Mouse (Mus musculus) cerebellum, postnatal 14 days (tissue): Measurements from ENCODE around the gene Klhdc10.

Source experiments
- DNase-seq, 2 experiments: peaks; one replicate each; pipeline ENCODE4 v3.0.0; 2021; ENCODE audit warnings: mixed read lengths in 2 of 2

The Klhdc10 gene

DNA sequence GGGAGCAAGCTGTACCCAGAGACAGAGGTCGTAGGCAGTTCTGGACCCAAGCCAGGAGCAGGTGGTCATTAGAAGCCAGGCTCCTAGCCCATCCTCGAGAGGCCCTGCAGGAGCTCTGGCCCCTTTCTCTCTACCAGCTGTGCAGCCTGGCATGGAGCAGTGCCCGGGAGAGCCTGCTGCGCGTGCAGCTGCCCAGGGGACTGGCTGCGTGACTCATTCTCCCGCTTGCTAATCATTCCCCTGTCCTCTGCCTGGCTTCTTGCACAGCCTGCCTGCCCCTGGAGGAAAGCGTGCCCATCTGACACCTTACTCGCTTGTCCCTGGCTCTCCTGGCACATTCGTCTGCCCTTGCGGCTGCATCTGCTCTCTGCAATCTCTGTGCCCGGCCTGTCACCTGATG, 67.7 kb downstream of the Klhdc10 start:
- DNase-seq = peak; percentile 90 to 93

DNA sequence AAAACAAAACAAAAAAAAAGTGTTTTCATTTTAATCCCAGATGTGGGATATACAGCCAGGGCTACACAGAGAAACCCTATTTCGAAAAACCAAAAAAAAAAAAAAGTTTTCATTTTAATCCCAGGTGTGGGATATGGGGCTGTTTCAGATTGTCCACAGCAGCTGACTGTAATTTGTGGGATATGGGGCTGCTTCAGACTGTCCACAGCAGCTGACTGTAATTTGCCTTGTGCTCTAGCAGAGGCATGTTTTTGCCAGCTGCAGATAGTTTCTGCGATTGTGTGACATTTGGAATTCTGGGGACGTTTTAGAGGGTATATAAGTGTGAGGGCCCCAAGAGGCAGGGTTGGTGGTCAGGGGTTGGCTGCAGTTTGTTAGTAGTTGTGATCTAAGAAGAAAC, 70.0 kb downstream of the Klhdc10 start:
- no peak for DNase-seq

DNA sequence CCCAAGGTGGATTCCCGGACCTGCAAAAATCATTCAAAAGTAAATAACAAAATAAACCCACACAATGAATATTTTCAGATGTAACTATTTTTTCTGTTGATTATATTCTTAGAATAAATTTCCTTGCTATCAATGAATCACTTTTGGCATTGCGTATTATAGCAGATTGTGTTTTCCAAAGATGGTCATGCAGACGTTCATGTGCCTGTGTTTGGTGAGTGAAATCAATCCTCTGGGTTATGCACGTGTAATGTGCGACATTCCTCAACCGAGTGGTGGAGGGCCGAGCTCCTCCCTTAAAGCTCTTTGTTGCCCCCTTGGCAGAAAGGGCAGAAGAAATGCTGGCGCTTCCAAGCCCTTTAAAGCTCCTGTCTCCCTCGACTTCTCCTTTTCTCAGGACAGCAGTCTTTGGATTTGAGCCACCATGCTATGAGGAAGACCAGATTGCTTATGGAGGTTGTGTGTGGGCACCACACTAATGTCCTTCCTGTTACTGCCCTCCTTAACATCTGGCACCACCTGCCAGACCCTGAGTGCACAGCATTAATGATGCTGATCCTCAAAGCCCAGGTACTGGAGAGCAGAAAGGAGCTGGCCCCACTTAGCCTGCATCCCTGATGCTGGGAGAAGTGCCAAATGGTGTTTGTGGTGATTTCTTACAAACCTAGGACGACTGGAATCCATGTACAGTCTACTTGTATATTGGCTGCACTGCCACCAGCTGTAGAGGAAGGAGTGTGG, 74.5 kb downstream of the Klhdc10 start:
- DNase-seq = peak; percentile 31 to 32

GRCm38 (mm10) chr6:30477210-30477714, 75.6 kb downstream of the Klhdc10 start:
- peak; percentile 75 to 78 for DNase-seq

DNA sequence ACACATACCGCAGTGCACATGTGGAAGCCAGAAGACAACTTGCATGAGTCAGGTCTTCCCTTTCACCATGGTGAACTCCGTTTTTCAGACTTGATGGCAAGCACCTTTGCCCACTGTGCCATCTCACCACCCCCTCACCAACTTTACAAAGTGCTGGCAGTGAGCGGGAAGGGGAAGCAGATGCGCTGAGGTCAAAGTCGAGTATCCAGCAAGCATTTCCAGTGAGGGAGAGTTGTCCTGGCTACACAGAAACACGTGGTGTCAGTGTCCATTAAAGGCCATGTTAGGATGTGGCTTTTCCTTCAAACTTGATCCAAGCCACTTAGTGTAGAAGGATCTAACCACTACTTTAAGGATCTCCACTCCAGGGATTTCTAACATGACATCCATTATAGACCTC, 76.1 kb downstream of the Klhdc10 start:
- peak in 1 of 2 experiments; percentile 15 for DNase-seq

DNA sequence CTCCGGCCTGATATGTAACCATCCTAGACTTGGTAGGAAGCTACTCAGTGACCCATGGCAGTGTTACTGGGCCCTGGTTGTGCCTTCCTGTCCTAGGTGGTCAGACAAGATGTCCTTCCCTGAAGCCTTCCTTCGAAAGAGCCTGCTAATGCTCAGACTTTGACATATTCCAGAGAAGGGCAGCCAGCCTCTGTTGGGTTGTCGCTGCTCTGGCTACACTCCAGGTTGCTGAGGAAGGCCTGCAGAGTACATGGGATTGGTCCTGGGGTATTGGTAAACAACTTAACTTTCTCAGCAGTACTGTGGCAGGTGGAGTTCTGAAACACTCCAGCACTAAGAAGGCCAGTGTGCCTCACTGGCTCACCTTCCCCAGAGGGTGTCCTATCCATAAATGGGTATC, 77.8 kb downstream of the Klhdc10 start:
- DNase-seq = peak; percentile 41 to 45

DNA sequence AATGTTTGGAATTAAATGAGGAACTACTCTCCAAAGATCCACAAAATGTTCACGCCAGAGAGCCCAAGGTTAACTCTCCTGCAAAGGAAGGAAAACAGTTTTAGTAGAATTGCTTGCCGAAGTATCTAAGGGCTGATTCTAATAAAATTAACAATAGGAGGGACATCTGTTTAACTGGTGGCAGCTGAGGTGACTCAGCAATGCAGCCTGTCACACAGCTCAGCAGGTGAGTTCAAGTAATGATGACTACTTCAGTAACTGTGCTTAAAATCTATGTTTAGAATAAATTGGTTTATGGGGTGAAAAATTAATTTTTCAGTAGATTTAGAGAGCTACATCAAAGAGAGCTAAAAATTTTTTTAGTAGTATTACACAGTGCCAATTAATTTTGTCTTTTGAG, 81.2 kb downstream of the Klhdc10 start:
- no peak for DNase-seq

DNA sequence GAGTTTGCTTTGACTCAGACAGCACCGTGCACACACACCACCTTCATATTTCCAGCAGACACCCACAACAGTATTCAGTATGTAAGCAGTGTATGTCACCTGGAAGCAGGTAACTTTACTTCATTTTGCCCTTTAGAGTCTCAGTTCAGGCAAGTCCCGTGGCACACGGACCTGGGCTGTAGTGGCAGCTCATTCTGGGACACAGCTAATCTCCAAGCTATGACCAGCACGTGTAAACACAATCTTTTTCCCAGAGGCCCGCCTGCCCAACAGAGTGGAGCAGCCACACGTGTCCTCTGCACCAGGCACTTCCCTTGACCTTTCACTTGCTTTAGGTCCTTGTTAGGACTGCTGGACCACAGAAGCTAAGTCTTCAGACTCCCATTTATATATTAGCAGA, 84.8 kb downstream of the Klhdc10 start:
- DNase-seq = no peak

DNA sequence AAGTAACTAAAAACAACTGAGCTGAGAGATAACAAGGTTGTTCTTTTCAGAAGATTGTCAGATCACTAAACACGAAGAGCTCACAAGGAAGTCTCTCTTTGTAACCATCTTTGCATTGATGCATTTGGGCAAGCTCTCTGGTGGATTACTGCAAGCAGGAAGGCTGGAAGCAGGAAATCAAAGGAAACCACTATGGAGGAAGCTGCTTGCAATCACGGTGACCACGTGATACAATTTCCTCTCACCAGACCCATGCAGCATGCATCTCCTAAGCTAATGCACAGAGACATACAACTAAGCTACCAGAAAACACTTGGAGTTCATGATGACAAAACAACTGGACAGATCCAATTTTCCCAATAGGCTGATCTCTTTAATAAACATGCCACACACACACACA, 97.4 kb downstream of the Klhdc10 start:
- DNase-seq = no peak
